ENCODE assay signal across 13 mouse cellular contexts in the genomic region with DNA sequence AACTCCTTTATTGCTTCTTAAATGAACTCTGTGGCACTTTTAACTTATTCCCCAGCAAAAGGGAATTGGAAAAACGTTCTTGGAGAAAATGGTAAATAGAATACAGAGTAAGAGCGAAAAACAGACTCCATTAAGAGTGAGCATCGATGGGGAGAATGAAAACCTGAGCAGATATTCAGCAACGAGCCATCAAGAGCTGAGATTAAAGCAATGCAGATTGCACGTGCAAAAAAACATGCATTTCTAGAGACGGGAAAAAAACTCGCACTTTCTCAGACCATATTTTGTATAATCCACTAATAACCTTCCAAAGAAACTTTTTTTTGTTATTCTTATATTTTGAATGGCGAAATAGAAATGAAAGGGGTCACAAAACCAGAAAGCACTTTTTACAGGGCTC.
DNase-seq lines count a peak whose midpoint lies in the region; ATAC-seq lines count a peak whose summit lies in the region.
"Had no signal": no experiment of that assay in that cellular context is flagged by ENCODE, and none has a peak within 500 bp of the region (broad histone marks: within the 10 kb centered on the region; RNA-seq: fewer than 3 reads in every experiment).

No protein-coding gene starts in this region.

- no peak overlapping the region for H3K4me3 ChIP-seq in forebrain, embryonic 10.5 days
- no peak overlapping the region for H3K4me3 ChIP-seq in forebrain, embryonic 15.5 days
- no peak overlapping the region for H3K4me3 ChIP-seq in hindbrain, embryonic 14.5 days (replicated peaks; ENCODE audit: low read length)
- H3K4me3 ChIP-seq in hindbrain, embryonic 13.5 days = no peak overlapping the region
- H3K4me3 ChIP-seq in midbrain, embryonic 11.5 days (ENCODE audit: low read depth, low read length) = no peak overlapping the region
- H3K4me3 ChIP-seq in midbrain, embryonic 14.5 days (replicated peaks; ENCODE audit: low read depth, low read length) = no peak overlapping the region
- H3K4me3 ChIP-seq in macrophage (ENCODE audit: inconsistent target) = no peak overlapping the region
- no peak overlapping the region for H3K4me3 ChIP-seq in forebrain, embryonic 11.5 days (ENCODE audit: low read depth, low read length)
- H3K4me3 ChIP-seq: layer of hippocampus, adult 2 months; midbrain, embryonic 10.5 days had no signal

- no peaks in the 10 kb centered on the region for H3K36me3 ChIP-seq in forebrain, embryonic 10.5 days (replicated peaks)
- no peaks in the 10 kb centered on the region for H3K36me3 ChIP-seq in forebrain, embryonic 15.5 days
- no peaks in the 10 kb centered on the region for H3K36me3 ChIP-seq in hindbrain, embryonic 14.5 days (replicated peaks; ENCODE audit: control insufficient read depth, insufficient read depth)
- H3K36me3 ChIP-seq in hindbrain, embryonic 13.5 days = no peaks in the 10 kb centered on the region
- no peaks in the 10 kb centered on the region for H3K36me3 ChIP-seq in midbrain, embryonic 11.5 days (ENCODE audit: control insufficient read depth, insufficient read depth, low read length)
- H3K36me3 ChIP-seq in midbrain, embryonic 14.5 days (ENCODE audit: control insufficient read depth, insufficient read depth, low read length) = no peaks in the 10 kb centered on the region
- H3K36me3 ChIP-seq in macrophage (ENCODE audit: inconsistent target) = no peaks in the 10 kb centered on the region
- H3K36me3 ChIP-seq in forebrain, embryonic 11.5 days (ENCODE audit: control insufficient read depth, insufficient read depth, low read length) = no peaks in the 10 kb centered on the region
- H3K36me3 ChIP-seq: liver, embryonic 15.5 days; midbrain, embryonic 10.5 days had no signal

- H3K27me3 ChIP-seq in forebrain, embryonic 10.5 days (ENCODE audit: poor library complexity, severe bottlenecking) = no peaks in the 10 kb centered on the region
- no peaks in the 10 kb centered on the region for H3K27me3 ChIP-seq in forebrain, embryonic 15.5 days
- H3K27me3 ChIP-seq in hindbrain, embryonic 14.5 days (ENCODE audit: control insufficient read depth, insufficient read depth, low read length) = no peaks in the 10 kb centered on the region
- no peaks in the 10 kb centered on the region for H3K27me3 ChIP-seq in hindbrain, embryonic 13.5 days
- H3K27me3 ChIP-seq in midbrain, embryonic 11.5 days (ENCODE audit: control insufficient read depth, insufficient read depth, low read length) = no peaks in the 10 kb centered on the region
- H3K27me3 ChIP-seq in midbrain, embryonic 14.5 days (ENCODE audit: control insufficient read depth, insufficient read depth, low read length) = no peaks in the 10 kb centered on the region
- no peaks in the 10 kb centered on the region for H3K27me3 ChIP-seq in forebrain, embryonic 11.5 days (ENCODE audit: control insufficient read depth, insufficient read depth, low read length)
- H3K27me3 ChIP-seq: liver, embryonic 15.5 days had no signal

- whole genome bisulfite sequencing in forebrain, embryonic 10.5 days = 83% methylated on average over 8 of the region's 8 CpGs
- 82% methylated on average over 8 of the region's 8 CpGs for WGBS in forebrain, embryonic 15.5 days
- 77% methylated on average over 8 of the region's 8 CpGs for whole genome bisulfite sequencing in hindbrain, embryonic 14.5 days
- 80% methylated on average over 8 of the region's 8 CpGs for WGBS in hindbrain, embryonic 13.5 days
- 85% methylated on average over 8 of the region's 8 CpGs for WGBS in midbrain, embryonic 11.5 days
- WGBS in midbrain, embryonic 14.5 days = 79% methylated on average over 8 of the region's 8 CpGs
- 64% methylated on average over 8 of the region's 8 CpGs for WGBS in macrophage (ENCODE audit: missing documents)
- WGBS in forebrain, embryonic 11.5 days = 83% methylated on average over 8 of the region's 8 CpGs

- H3K9ac ChIP-seq in forebrain, embryonic 15.5 days (replicated peaks) = no peak overlapping the region
- no peak overlapping the region for H3K9ac ChIP-seq in hindbrain, embryonic 14.5 days
- no peak overlapping the region for H3K9ac ChIP-seq in hindbrain, embryonic 13.5 days
- no peak overlapping the region for H3K9ac ChIP-seq in midbrain, embryonic 11.5 days (ENCODE audit: low read length)
- no peak overlapping the region for H3K9ac ChIP-seq in midbrain, embryonic 14.5 days (replicated peaks; ENCODE audit: low read length)
- no peak overlapping the region for H3K9ac ChIP-seq in forebrain, embryonic 11.5 days (ENCODE audit: low read length)
- H3K9ac ChIP-seq: liver, embryonic 15.5 days had no signal

- H3K4me2 ChIP-seq in forebrain, embryonic 15.5 days (replicated peaks) = no peak overlapping the region
- peak overlapping the region; percentile 30; the same call in 1 of the 2 replicates for H3K4me2 ChIP-seq in hindbrain, embryonic 14.5 days (replicated peaks)
- H3K4me2 ChIP-seq in hindbrain, embryonic 13.5 days = no peak overlapping the region
- no peak overlapping the region for H3K4me2 ChIP-seq in midbrain, embryonic 11.5 days
- H3K4me2 ChIP-seq in midbrain, embryonic 14.5 days (ENCODE audit: low read length) = no peak overlapping the region
- H3K4me2 ChIP-seq in forebrain, embryonic 11.5 days (ENCODE audit: low read depth, low read length, severe bottlenecking) = no peak overlapping the region
- H3K4me2 ChIP-seq: liver, embryonic 15.5 days had no signal

- 0 out of 2 replicates have a peak overlapping the region, but pooled peaks have one; percentile 15 for H3K27ac ChIP-seq in forebrain, embryonic 10.5 days
- no peak overlapping the region for H3K27ac ChIP-seq in forebrain, embryonic 15.5 days (replicated peaks)
- H3K27ac ChIP-seq in hindbrain, embryonic 14.5 days = no peak overlapping the region
- no peak overlapping the region for H3K27ac ChIP-seq in hindbrain, embryonic 13.5 days
- H3K27ac ChIP-seq in midbrain, embryonic 11.5 days (ENCODE audit: low read depth, low read length) = no peak overlapping the region
- no peak overlapping the region for H3K27ac ChIP-seq in midbrain, embryonic 14.5 days (replicated peaks; ENCODE audit: low read depth, low read length)
- peak overlapping the region; percentile 21; the same call in 1 of the 2 replicates for H3K27ac ChIP-seq in macrophage
- H3K27ac ChIP-seq in forebrain, embryonic 11.5 days (ENCODE audit: low read depth, low read length) = no peak overlapping the region
- H3K27ac ChIP-seq: layer of hippocampus, adult 2 months; liver, embryonic 15.5 days had no signal

- H3K79me2 ChIP-seq in macrophage (ENCODE audit: inconsistent target) = no peaks in the 10 kb centered on the region

- H3K4me1 ChIP-seq in forebrain, embryonic 10.5 days = peaks cover 11% of the 10 kb centered on the region; the same call in 1 of the 2 replicates
- no peaks in the 10 kb centered on the region for H3K4me1 ChIP-seq in forebrain, embryonic 15.5 days
- H3K4me1 ChIP-seq in hindbrain, embryonic 14.5 days (replicated peaks; ENCODE audit: control insufficient read depth, insufficient read depth, low read length) = no peaks in the 10 kb centered on the region
- H3K4me1 ChIP-seq in hindbrain, embryonic 13.5 days (replicated peaks) = peaks cover 3% of the 10 kb centered on the region; the same call in 1 of the 2 replicates
- no peaks in the 10 kb centered on the region for H3K4me1 ChIP-seq in midbrain, embryonic 11.5 days (ENCODE audit: control insufficient read depth, insufficient read depth, low read length)
- no peaks in the 10 kb centered on the region for H3K4me1 ChIP-seq in midbrain, embryonic 14.5 days (ENCODE audit: control insufficient read depth, insufficient read depth, low read length)
- H3K4me1 ChIP-seq in forebrain, embryonic 11.5 days (replicated peaks; ENCODE audit: control insufficient read depth, insufficient read depth, low read length) = no peaks in the 10 kb centered on the region
- H3K4me1 ChIP-seq: liver, embryonic 15.5 days had no signal

- no peak for ATAC-seq in forebrain, embryonic 15.5 days (replicated peaks)
- no peak for ATAC-seq in hindbrain, embryonic 14.5 days (ENCODE audit: low FRiP score)
- ATAC-seq in hindbrain, embryonic 13.5 days (ENCODE audit: low FRiP score) = no peak
- no peak for ATAC-seq in midbrain, embryonic 11.5 days (ENCODE audit: low FRiP score)
- no peak for ATAC-seq in midbrain, embryonic 14.5 days (ENCODE audit: low FRiP score, low TSS enrichment)
- no peak for ATAC-seq in forebrain, embryonic 11.5 days (replicated peaks; ENCODE audit: low FRiP score)
- ATAC-seq: forebrain, embryonic 16.5 days had no signal

- no peak for DNase-seq in forebrain, embryonic 10.5 days (ENCODE audit: extremely low spot score, low spot score)
- DNase-seq in hindbrain, embryonic 14.5 days (ENCODE audit: low spot score) = no peak
- DNase-seq in midbrain, embryonic 11.5 days (ENCODE audit: low spot score, missing footprints) = peak; percentile 85
- no peak for DNase-seq in midbrain, embryonic 14.5 days
- no peak for DNase-seq in forebrain, embryonic 11.5 days (ENCODE audit: low spot score)
- DNase-seq: cerebellum, adult 9-11 months had no signal

- H3K9me3 ChIP-seq in forebrain, embryonic 10.5 days = no peaks in the 10 kb centered on the region
- H3K9me3 ChIP-seq in forebrain, embryonic 15.5 days = no peaks in the 10 kb centered on the region
- no peaks in the 10 kb centered on the region for H3K9me3 ChIP-seq in hindbrain, embryonic 14.5 days (ENCODE audit: control insufficient read depth, low read length)
- no peaks in the 10 kb centered on the region for H3K9me3 ChIP-seq in hindbrain, embryonic 13.5 days
- H3K9me3 ChIP-seq in midbrain, embryonic 11.5 days (ENCODE audit: control insufficient read depth, low read length) = no peaks in the 10 kb centered on the region
- H3K9me3 ChIP-seq in midbrain, embryonic 14.5 days (ENCODE audit: control insufficient read depth, low read length) = no peaks in the 10 kb centered on the region
- no peaks in the 10 kb centered on the region for H3K9me3 ChIP-seq in forebrain, embryonic 11.5 days (ENCODE audit: control insufficient read depth, low read length)
- H3K9me3 ChIP-seq: liver, embryonic 15.5 days; midbrain, embryonic 10.5 days had no signal

Comparison
In these comparisons a context has a peak if more than half of its experiments do, and no peak if none do; other contexts are left out.
1. H3K27ac ChIP-seq: peak in forebrain, embryonic 10.5 days (single experiment) and macrophage (single experiment); none in forebrain, embryonic 15.5 days (single experiment), hindbrain, embryonic 14.5 days (single experiment), hindbrain, embryonic 13.5 days (single experiment), midbrain, embryonic 11.5 days (single experiment), midbrain, embryonic 14.5 days (single experiment) and forebrain, embryonic 11.5 days (single experiment).